Mouse (Mus musculus): ENCODE measurements at regions not wholly inside any gene's neighbourhood (a gene's known extent, or its start where the extent isn't known, plus 50 kb on each side); places are given as distances from the start of the nearest gene placed in this dataset.
A peak's percentile ranks its signal among the peaks of the same experiment; 100 is the strongest.

DNA sequence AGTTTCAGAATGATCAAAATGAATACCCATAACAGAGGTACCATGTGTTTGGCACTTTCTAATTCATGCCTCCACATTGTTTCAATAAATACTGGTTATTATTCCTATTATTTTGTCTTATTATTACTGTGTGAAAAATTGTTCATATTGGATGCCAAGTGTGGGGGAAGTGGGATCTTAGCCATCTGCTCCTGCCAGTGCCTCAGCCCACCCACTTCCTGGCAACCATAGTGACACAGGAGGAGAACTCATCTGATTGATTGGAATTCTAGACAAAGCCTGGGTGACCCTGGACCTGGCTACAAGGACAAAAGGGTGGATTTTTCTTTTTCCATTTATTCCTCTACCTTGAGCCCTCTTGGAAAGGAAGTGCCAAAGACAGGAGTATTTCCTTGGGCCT lies 2886.8 kb upstream of the Lrrc6 start:
- no peaks in the 10 kb centered on the region for H3K27me3 ChIP-seq (replicated peaks)
- H3K4me1 ChIP-seq (replicated peaks) = no peaks in the 10 kb centered on the region
- no peak overlapping the region for H3K4me2 ChIP-seq
- no peak for ATAC-seq (ENCODE audit: insufficient number of reproducible peaks, low FRiP score)
- H3K9me3 ChIP-seq (replicated peaks) = no peaks in the 10 kb centered on the region
- H3K9ac ChIP-seq = no peak overlapping the region
- no peak overlapping the region for H3K4me3 ChIP-seq
- H3K27ac ChIP-seq (ENCODE audit: poor library complexity, severe bottlenecking) = no peak overlapping the region
- H3K36me3 ChIP-seq = no peaks in the 10 kb centered on the region

DNA sequence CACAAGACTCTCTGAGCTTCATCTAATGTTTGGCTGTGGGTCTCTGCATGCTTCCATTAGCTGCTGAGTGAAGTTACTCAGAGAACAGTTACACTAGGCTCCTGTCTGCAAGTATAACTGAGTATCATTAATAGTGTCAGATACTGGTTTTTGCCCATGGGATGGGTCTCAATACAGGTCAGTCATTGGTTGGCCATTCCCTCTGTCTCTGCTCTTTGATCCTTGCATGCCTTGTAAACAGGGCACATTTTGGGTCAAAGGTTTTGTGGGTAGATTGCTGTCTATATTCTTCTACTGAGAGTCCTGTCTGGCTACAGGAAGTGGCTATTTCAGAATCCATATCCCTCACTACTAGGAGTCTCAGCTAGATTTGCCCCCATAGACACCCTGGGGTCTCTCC lies 2864.7 kb upstream of the Lrrc6 start:
- Histone ChIP-seq H3K9ac (no peak overlapping the region), H3K27me3 (replicated peaks) (no peaks in the 10 kb centered on the region), H3K4me3 (no peak overlapping the region), H3K4me1 (replicated peaks) (no peaks in the 10 kb centered on the region), H3K4me2 (no peak overlapping the region), H3K9me3 (replicated peaks) (no peaks in the 10 kb centered on the region), H3K27ac (ENCODE audit: poor library complexity, severe bottlenecking) (no peak overlapping the region), H3K36me3 (no peaks in the 10 kb centered on the region)
- ATAC-seq (ENCODE audit: insufficient number of reproducible peaks, low FRiP score) = no peak

DNA sequence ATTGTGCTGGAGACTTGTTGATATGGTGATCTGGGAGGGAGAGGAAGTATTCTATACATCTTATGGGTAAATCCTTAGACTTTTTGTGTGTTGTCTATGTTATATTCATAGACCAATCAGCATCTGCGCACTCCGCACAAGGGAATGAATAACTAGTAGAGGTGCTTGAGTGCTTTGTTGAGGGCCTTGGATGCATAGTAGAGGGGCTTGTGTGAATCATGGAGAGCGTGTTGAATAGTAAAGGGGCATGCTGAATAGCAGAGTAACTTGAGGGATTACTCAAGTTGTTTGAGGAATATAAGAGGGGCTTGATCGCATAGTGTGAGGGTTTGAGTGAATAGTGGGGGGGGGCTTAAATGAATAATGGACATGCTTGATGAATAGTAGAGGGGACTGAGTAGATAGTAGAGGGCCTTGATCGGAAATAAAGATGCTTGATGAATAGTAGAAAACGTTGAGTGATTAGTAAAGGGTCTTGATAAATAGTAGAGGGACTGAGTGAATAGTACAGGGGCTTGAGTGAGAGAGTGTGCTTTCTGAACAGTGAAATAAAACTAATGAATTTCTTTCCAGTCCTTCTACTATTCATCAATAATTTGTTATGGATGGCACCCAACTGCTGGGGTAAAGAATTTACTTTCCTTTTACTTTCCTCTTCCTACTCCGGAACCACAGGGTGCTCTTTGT lies 2849.5 kb upstream of the Lrrc6 start:
- H3K4me2 ChIP-seq = no peak overlapping the region
- no peaks in the 10 kb centered on the region for H3K9me3 ChIP-seq (replicated peaks)
- 88% methylated on average over 7 of the region's 7 CpGs for WGBS
- ATAC-seq (ENCODE audit: insufficient number of reproducible peaks, low FRiP score) = no peak
- H3K27ac ChIP-seq (ENCODE audit: poor library complexity, severe bottlenecking) = no peak overlapping the region
- no peak overlapping the region for H3K9ac ChIP-seq
- H3K4me1 ChIP-seq (replicated peaks) = no peaks in the 10 kb centered on the region
- no peak overlapping the region for H3K4me3 ChIP-seq
- H3K36me3 ChIP-seq = no peaks in the 10 kb centered on the region
- no peaks in the 10 kb centered on the region for H3K27me3 ChIP-seq (replicated peaks)

DNA sequence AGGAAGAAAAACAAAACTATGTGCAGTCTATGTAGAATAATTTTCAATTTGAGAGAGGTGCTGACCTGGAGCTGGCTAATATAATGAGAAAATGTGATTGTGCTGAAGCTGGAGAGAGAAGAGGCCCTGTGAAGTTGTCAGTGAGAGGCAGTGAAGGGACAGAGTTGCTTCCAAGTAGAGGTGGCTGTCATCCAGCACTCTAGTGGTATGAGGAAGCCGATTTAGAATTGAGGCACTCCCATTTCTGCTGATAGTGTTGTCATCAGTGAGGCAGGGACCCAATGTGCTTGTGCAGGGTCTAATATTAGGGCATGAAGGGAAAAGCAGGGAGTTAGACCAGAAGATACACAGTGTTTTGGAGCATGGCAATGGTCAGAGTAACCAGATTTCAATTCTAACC lies 2845.4 kb upstream of the Lrrc6 start:
- WGBS = 47% methylated on average over 1 of the region's 1 CpGs
- no peak overlapping the region for H3K9ac ChIP-seq
- H3K4me3 ChIP-seq = no peak overlapping the region
- H3K9me3 ChIP-seq (replicated peaks) = no peaks in the 10 kb centered on the region
- ATAC-seq (ENCODE audit: insufficient number of reproducible peaks, low FRiP score) = no peak
- no peaks in the 10 kb centered on the region for H3K4me1 ChIP-seq (replicated peaks)
- no peak overlapping the region for H3K4me2 ChIP-seq
- H3K27me3 ChIP-seq (replicated peaks) = no peaks in the 10 kb centered on the region
- no peaks in the 10 kb centered on the region for H3K36me3 ChIP-seq
- H3K27ac ChIP-seq (ENCODE audit: poor library complexity, severe bottlenecking) = no peak overlapping the region

DNA sequence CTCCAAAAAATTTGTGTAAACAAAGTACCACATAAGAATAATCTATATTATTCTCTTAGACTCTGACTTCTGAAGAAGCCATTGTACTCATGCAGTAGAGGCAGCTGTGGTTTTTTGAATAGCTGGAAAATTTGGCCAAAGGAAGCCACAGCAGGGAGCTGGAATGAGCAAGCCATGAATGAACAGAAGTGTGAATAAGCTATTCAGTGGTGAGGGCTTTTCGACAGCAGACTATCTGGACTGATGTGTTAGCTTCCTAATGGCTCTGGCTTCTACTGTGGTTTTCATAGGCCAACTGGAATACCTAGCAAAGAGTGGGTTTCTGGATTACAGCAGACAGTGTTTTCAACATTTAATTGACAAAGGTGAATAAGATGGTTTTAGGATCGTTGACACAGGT lies 2842.0 kb upstream of the Lrrc6 start:
- Histone ChIP-seq H3K4me1 (replicated peaks) (no peaks in the 10 kb centered on the region), H3K9ac (no peak overlapping the region), H3K4me3 (no peak overlapping the region), H3K27ac (ENCODE audit: poor library complexity, severe bottlenecking) (no peak overlapping the region), H3K4me2 (no peak overlapping the region), H3K9me3 (replicated peaks) (no peaks in the 10 kb centered on the region), H3K36me3 (no peaks in the 10 kb centered on the region), H3K27me3 (replicated peaks) (no peaks in the 10 kb centered on the region)
- 66% methylated on average over 2 of the region's 2 CpGs for WGBS
- ATAC-seq (ENCODE audit: insufficient number of reproducible peaks, low FRiP score) = no peak

DNA sequence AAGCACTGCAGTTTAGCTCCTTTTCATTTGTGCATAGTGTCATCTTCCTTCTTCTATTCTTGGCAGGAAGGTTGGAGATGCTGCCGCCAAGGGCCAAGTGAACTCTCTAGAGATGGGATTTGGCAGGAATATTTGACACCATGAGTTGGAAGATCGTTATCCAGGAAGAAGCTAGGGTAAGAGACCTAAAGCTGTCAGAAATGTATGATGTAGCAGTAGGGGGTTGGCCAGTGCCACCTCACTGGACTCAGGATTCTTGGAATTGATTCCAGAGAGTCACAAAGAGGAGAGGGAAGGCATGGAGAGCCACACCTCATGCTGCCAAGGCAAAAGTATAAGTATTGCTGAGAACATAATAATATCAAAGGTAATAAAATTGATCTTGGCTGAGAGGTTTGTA lies 2835.8 kb upstream of the Lrrc6 start:
- Histone ChIP-seq H3K9me3 (replicated peaks) (no peaks in the 10 kb centered on the region), H3K4me3 (no peak overlapping the region), H3K9ac (no peak overlapping the region), H3K36me3 (no peaks in the 10 kb centered on the region), H3K4me1 (replicated peaks) (no peaks in the 10 kb centered on the region), H3K27me3 (replicated peaks) (no peaks in the 10 kb centered on the region), H3K4me2 (no peak overlapping the region), H3K27ac (ENCODE audit: poor library complexity, severe bottlenecking) (no peak overlapping the region)
- ATAC-seq (ENCODE audit: insufficient number of reproducible peaks, low FRiP score) = no peak
- WGBS = 76% methylated on average over 2 of the region's 2 CpGs

DNA sequence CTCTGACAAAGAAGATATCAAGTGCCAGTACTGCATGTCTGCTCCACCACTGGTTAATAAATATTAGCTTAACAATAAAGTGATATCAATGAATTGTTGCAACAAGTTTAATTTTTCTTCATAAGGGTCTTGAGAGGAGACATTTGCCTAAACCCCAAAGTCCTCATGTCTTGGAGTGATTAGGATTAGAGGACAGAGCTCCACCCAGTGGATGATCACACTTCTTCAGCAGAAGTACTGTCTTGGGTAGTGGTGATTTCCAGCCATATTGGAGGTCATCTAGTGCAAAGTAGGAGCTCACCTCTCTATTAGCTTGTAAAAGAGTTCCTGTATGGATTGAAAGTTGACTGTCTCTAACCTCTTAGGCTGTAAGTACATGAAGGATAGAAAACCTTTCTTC lies 2825.8 kb upstream of the Lrrc6 start:
- no peak overlapping the region for H3K9ac ChIP-seq
- H3K27ac ChIP-seq (ENCODE audit: poor library complexity, severe bottlenecking) = no peak overlapping the region
- H3K4me3 ChIP-seq = no peak overlapping the region

DNA sequence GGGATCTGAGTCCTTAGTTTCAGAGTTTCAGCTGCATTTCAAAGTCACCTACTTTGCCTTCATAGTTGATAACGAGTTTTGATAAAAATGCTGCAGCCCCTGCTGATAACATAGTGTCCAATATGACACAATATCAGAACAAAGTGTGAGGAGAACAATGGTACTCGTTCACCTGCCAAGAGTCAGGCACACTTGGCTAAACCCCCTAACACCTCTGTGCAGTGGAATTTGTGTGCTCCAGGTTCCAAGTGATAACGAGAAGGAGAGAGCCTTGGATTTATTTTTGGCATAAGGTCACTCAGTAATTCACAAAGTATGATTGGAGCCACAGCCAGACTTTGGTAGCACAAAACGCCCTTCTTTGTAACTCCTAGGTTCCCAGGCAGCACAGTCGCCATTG lies 2802.4 kb upstream of the Lrrc6 start:
- Histone ChIP-seq H3K9me3 (replicated peaks) (no peaks in the 10 kb centered on the region), H3K4me3 (no peak overlapping the region), H3K27me3 (replicated peaks) (no peaks in the 10 kb centered on the region), H3K9ac (no peak overlapping the region), H3K4me2 (peak overlapping the region; percentile 32; the same call in 1 of the 2 replicates), H3K27ac (ENCODE audit: poor library complexity, severe bottlenecking) (peak overlapping the region; percentile 64), H3K36me3 (no peaks in the 10 kb centered on the region), H3K4me1 (replicated peaks) (peaks cover 8% of the 10 kb centered on the region)
- WGBS = 31% methylated on average over 5 of the region's 5 CpGs
- no peak for ATAC-seq (ENCODE audit: insufficient number of reproducible peaks, low FRiP score)

More for the DNA sequence above, 2825.8 kb upstream of the Lrrc6 start:
- no peaks in the 10 kb centered on the region for H3K27me3 ChIP-seq (replicated peaks)
- H3K9me3 ChIP-seq (replicated peaks) = no peaks in the 10 kb centered on the region
- no peak for ATAC-seq (ENCODE audit: insufficient number of reproducible peaks, low FRiP score)
- no peaks in the 10 kb centered on the region for H3K4me1 ChIP-seq (replicated peaks)
- no peaks in the 10 kb centered on the region for H3K36me3 ChIP-seq
- no peak overlapping the region for H3K4me2 ChIP-seq

DNA sequence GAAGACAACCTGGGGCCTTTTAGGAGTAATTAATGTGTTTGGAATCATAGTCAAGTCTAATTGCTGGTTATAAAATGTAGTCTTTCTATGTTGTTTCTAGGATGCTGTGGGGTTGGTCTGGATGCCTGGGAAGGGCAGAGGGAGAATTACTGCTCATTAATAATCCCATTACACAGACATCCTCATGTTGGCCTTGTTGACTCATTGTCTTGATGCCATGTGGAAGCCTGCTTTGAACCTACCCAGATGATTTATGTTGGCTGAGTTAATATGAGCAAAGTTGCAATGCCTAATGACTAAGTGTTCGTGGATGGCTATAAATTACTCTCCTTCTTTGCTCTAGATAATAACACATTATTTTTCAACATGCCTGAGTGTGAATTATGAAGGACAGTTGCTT lies 2790.6 kb upstream of the Lrrc6 start:
- Histone ChIP-seq H3K4me2 (no peak overlapping the region), H3K4me3 (no peak overlapping the region), H3K36me3 (no peaks in the 10 kb centered on the region), H3K4me1 (replicated peaks) (no peaks in the 10 kb centered on the region), H3K9ac (no peak overlapping the region), H3K27ac (ENCODE audit: poor library complexity, severe bottlenecking) (no peak overlapping the region), H3K9me3 (replicated peaks) (no peaks in the 10 kb centered on the region), H3K27me3 (replicated peaks) (no peaks in the 10 kb centered on the region)
- 50% methylated on average over 1 of the region's 1 CpGs for WGBS
- no peak for ATAC-seq (ENCODE audit: insufficient number of reproducible peaks, low FRiP score)

DNA sequence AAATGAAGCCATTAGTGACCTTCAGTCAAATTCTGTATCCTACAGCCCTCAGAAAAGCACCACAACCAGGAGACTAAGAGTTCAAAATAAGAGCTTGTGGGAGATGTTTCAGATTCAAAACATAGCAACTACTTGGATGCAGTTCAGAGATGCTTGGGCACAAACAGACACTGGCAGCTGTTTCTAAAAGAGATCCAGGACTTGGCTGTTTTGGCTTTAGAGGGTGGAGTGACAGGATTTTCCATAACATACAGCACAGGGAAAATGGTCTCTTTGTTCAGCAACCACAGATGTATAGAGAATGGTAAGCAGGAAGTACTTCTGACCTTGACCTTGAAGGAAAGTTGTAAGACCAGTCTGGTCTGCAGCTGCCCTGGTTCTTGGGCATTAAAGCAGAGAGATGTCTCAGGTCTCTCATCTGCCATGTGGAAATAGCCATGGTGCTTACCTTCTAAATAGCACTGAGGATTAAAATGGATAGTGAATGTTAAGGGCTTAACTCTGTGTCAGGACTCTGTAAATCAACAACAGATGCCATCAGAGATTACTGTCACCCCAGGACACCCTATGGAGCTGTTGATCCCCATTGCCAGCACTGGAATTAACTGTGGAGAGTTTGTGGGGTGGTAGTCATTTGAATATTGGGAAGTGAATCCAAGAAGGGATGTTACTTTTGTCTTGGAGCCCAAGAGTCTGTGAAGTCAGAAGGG lies 2775.0 kb upstream of the Lrrc6 start:
- Histone ChIP-seq H3K27me3 (replicated peaks) (no peaks in the 10 kb centered on the region), H3K9me3 (replicated peaks) (no peaks in the 10 kb centered on the region), H3K9ac (no peak overlapping the region), H3K36me3 (no peaks in the 10 kb centered on the region), H3K4me1 (replicated peaks) (no peaks in the 10 kb centered on the region), H3K4me2 (no peak overlapping the region), H3K27ac (ENCODE audit: poor library complexity, severe bottlenecking) (no peak overlapping the region), H3K4me3 (no peak overlapping the region)
- no peak for ATAC-seq (ENCODE audit: insufficient number of reproducible peaks, low FRiP score)

DNA sequence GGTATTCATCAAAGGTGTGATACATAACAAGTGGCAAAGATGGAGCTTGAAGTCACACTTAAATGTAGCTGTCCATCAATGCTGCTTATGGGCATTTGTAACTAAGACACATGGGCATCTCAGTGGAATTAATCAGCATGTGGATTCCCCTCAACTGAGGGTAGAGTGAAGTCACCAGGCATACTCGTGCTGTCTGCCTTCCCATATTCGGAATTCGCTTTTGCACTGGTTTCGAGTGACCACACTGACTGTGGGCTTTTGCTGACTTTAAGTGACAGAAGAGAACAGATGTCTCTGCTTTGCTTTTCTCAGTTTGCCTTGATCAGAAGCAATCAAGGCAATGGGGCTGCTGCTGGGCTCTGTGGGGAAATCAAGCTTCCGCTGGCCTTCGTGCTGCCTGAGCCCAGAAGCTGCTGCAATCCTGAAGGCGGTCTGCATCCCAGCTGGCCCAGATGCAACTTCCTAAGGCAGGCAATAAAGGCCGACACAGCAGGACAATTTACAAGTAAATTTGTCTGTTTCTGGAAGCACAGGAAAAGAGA lies 2773.6 kb upstream of the Lrrc6 start:
- Histone ChIP-seq H3K36me3 (no peaks in the 10 kb centered on the region), H3K4me1 (replicated peaks) (no peaks in the 10 kb centered on the region), H3K9me3 (replicated peaks) (no peaks in the 10 kb centered on the region), H3K4me3 (no peak overlapping the region), H3K9ac (no peak overlapping the region), H3K27ac (ENCODE audit: poor library complexity, severe bottlenecking) (no peak overlapping the region), H3K4me2 (no peak overlapping the region), H3K27me3 (replicated peaks) (no peaks in the 10 kb centered on the region)
- WGBS = 68% methylated on average over 8 of the region's 8 CpGs
- no peak for ATAC-seq (ENCODE audit: insufficient number of reproducible peaks, low FRiP score)

DNA sequence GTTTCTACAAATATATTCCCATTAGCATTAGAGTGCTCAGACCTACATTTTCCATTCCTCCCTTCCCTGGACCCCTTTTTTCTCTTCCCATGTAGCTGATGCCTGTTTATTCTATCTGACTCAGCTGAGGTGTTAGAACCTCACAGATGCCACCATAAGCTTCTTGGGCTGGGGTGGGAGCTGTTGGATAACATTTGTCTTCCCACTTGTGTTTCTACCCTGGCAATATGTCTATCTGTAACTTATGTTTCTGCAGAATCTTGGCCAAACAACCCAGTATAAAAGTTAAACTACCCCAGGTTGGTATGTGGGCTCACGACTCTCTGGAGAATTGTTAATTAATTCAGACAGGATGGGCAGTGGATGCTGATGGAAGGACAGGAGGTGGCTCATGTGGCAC lies 2772.8 kb upstream of the Lrrc6 start:
- Histone ChIP-seq H3K27me3 (replicated peaks) (no peaks in the 10 kb centered on the region), H3K27ac (ENCODE audit: poor library complexity, severe bottlenecking) (no peak overlapping the region), H3K4me2 (no peak overlapping the region), H3K9me3 (replicated peaks) (no peaks in the 10 kb centered on the region), H3K36me3 (no peaks in the 10 kb centered on the region), H3K9ac (no peak overlapping the region), H3K4me3 (no peak overlapping the region), H3K4me1 (replicated peaks) (no peaks in the 10 kb centered on the region)
- ATAC-seq (ENCODE audit: insufficient number of reproducible peaks, low FRiP score) = no peak
- 65% methylated on average over 1 of the region's 1 CpGs for WGBS
